In the genomic region with DNA sequence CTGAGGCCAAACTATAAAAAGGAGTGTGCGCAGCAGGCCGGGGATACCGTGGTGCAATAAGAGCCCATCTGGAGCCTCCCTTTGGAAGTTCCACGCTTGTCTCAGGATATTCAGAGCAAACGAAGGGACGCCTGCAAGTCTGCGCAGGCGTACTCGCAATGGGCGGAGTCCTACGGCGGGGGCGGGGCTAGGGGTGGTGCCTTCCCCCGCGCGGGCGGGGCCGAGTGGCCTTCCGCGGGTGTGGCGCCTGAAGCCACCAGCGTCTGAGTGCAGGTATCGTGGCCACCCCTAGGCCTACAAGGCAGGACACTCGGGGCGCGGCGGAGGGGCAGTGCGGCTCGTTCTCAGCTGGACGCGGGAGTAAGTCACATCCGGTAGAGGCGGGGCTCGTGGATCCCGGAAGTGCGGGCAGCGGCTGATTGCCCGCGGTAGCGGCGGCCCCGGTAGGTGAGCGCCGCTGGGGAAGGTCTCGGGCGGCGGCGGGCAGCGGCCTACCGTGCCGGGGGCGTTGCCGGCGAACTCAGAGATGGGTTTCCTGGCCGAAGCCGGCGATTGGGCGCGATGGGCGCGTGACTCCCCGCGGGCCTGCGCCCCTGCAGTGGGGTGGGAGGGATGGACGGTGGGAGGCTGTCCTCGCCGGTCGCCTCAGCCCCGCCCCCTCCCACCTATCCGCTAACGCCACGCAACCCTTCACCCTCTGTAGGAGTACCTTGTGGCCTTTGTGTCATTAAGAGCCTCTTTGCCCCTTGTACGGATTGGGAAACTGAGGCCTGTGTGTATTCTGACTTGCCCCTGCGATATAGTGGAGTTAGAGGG, we compare ENCODE assay signal across 8 mouse cellular contexts. TPM values are rescaled to one million over a fixed set of nuclear protein-coding genes. Genes with fewer than 3 reads are reported as not detected.
A peak's percentile ranks its signal among the peaks of the same experiment; 100 is the strongest.
DNase-seq lines count a peak whose midpoint lies in the region; ATAC-seq and TF ChIP-seq lines count a peak whose summit lies in the region.

A gene (plus strand): TSS at position 199 of the 816 bp plus-strand sequence.

- under 1% methylated on average over 74 of the region's 74 CpGs for WGBS in heart, embryonic 11.5 days (ENCODE audit: insufficient replicate concordance)
- WGBS in kidney, embryonic 16.5 days = under 1% methylated on average over 68 of the region's 74 CpGs
- WGBS in liver, adult 2 months = under 1% methylated on average over 73 of the region's 74 CpGs

- H3K27ac ChIP-seq in heart, embryonic 11.5 days (ENCODE audit: low read depth, low read length) = peak within 1 kb of the TSS; percentile 94
- H3K27ac ChIP-seq in kidney, embryonic 16.5 days (ENCODE audit: low read length) = peak within 1 kb of the TSS; percentile 95
- peak within 1 kb of the TSS; percentile 89 for H3K27ac ChIP-seq in liver, adult 2 months (replicated peaks; ENCODE audit: insufficient read depth, low read depth, low read length)

- peak within 1 kb of the TSS; percentile 74 for H3K4me3 ChIP-seq in heart, embryonic 11.5 days (ENCODE audit: low read depth, low read length)
- peak within 1 kb of the TSS; percentile 80 for H3K4me3 ChIP-seq in kidney, embryonic 16.5 days (ENCODE audit: low read length)
- peak within 1 kb of the TSS; percentile 81 for H3K4me3 ChIP-seq in liver, adult 2 months (ENCODE audit: insufficient read depth, low read depth, low read length)
- H3K4me3 ChIP-seq in myocyte = peak within 1 kb of the TSS; percentile 62

- no peaks in the 10 kb centered on the region for H3K9me3 ChIP-seq in heart, embryonic 11.5 days (replicated peaks; ENCODE audit: control insufficient read depth, low read length)
- H3K9me3 ChIP-seq in kidney, embryonic 16.5 days (ENCODE audit: low read length) = no peaks in the 10 kb centered on the region

- H3K79me2 ChIP-seq in liver, adult 2 months (ENCODE audit: control insufficient read depth, insufficient read depth, low read length) = peaks cover 22% of the 10 kb centered on the region; the same call in 1 of the 2 replicates
- H3K79me2 ChIP-seq in myocyte (ENCODE audit: control insufficient read depth, insufficient read depth) = peaks cover 42% of the 10 kb centered on the region

- H3K27me3 ChIP-seq in heart, embryonic 11.5 days (ENCODE audit: control insufficient read depth, insufficient read depth, low read length) = no peaks in the 10 kb centered on the region
- H3K27me3 ChIP-seq in kidney, embryonic 16.5 days (ENCODE audit: insufficient read depth, low read length) = no peaks in the 10 kb centered on the region
- H3K27me3 ChIP-seq in liver, adult 2 months (ENCODE audit: control insufficient read depth, insufficient read depth, low read length) = no peaks in the 10 kb centered on the region
- no peaks in the 10 kb centered on the region for H3K27me3 ChIP-seq in myocyte (ENCODE audit: control insufficient read depth, insufficient read depth, insufficient read length)
- no peaks in the 10 kb centered on the region for H3K27me3 ChIP-seq in splenic B cell, adult 2 months (ENCODE audit: control insufficient read depth, insufficient read depth, low read length, poor library complexity, severe bottlenecking)

- peak; percentile 97 to 98 for DNase-seq in B cell, adult 2 months
- peak; percentile 96 for DNase-seq in brain, adult 2 months (ENCODE audit: low read depth, low spot score)
- DNase-seq in liver, adult 2 months (ENCODE audit: extremely low read depth, low read depth, low spot score) = peak; percentile 84
- DNase-seq in splenic B cell, adult 2 months (ENCODE audit: low read depth, low spot score) = peak; percentile 90

- no peaks in the 10 kb centered on the region for H3K36me3 ChIP-seq in heart, embryonic 11.5 days (ENCODE audit: control insufficient read depth, insufficient read depth, low read length)
- no peaks in the 10 kb centered on the region for H3K36me3 ChIP-seq in kidney, embryonic 16.5 days (ENCODE audit: insufficient read depth, low read length)
- no peaks in the 10 kb centered on the region for H3K36me3 ChIP-seq in liver, adult 2 months (ENCODE audit: control insufficient read depth, insufficient read depth, low read length)
- H3K36me3 ChIP-seq in myocyte (ENCODE audit: control insufficient read depth, insufficient read depth) = no peaks in the 10 kb centered on the region
- no peaks in the 10 kb centered on the region for H3K36me3 ChIP-seq in splenic B cell, adult 2 months (ENCODE audit: control insufficient read depth, insufficient read depth, low read length, poor library complexity, severe bottlenecking)

- peak; percentile 92 for ATAC-seq in erythroblast, adult 5-6 weeks (replicated peaks; ENCODE audit: low FRiP score, poor library complexity, severe bottlenecking)
- peak; percentile 94 for ATAC-seq in heart, embryonic 11.5 days (replicated peaks; ENCODE audit: insufficient number of reproducible peaks, low FRiP score, low TSS enrichment)
- peak; percentile 93 for ATAC-seq in kidney, embryonic 16.5 days (ENCODE audit: low FRiP score, low TSS enrichment)

- peak within 1 kb of the TSS; percentile 90 for H3K9ac ChIP-seq in heart, embryonic 11.5 days (ENCODE audit: low read depth, low read length)
- peak within 1 kb of the TSS; percentile 85 for H3K9ac ChIP-seq in kidney, embryonic 16.5 days (replicated peaks; ENCODE audit: low read length)
- H3K9ac ChIP-seq in liver, adult 2 months (ENCODE audit: low read depth, low read length) = peak within 1 kb of the TSS; percentile 90

- H3K4me2 ChIP-seq in heart, embryonic 11.5 days = peak within 1 kb of the TSS; percentile 71
- H3K4me2 ChIP-seq in kidney, embryonic 16.5 days (replicated peaks; ENCODE audit: low read depth, low read length) = peak within 1 kb of the TSS; percentile 72
- peak within 1 kb of the TSS; percentile 98 for H3K4me2 ChIP-seq in myocyte (ENCODE audit: low read depth)

- 0 out of 2 replicates have a peak, but pooled peaks have one; percentile 0 for TF ChIP-seq CTCF in liver, adult 2 months (IDR thresholded peaks at IDR 0.05; ENCODE audit: low read depth, low read length)

- peak within 1 kb of the TSS; percentile 97 for H3ac ChIP-seq in myocyte (ENCODE audit: control insufficient read depth, insufficient read length)

- TF ChIP-seq POLR2A in liver, adult 2 months (IDR thresholded peaks at IDR 0.05; ENCODE audit: extremely low read depth, insufficient read depth, low read length) = peak; percentile 70
- TF ChIP-seq POLR2A in myocyte (IDR thresholded peaks at IDR 0.05; ENCODE audit: insufficient read length, low read depth) = peak; percentile 79

- peaks cover 27% of the 10 kb centered on the region for H3K4me1 ChIP-seq in heart, embryonic 11.5 days (ENCODE audit: control insufficient read depth, insufficient read depth, low read length)
- peaks cover 25% of the 10 kb centered on the region for H3K4me1 ChIP-seq in kidney, embryonic 16.5 days (ENCODE audit: insufficient read depth, low read length)
- peaks cover 23% of the 10 kb centered on the region for H3K4me1 ChIP-seq in liver, adult 2 months (ENCODE audit: control insufficient read depth, insufficient read depth, low read length)

TF ChIP-seq in myocyte, 11 proteins besides CTCF, POLR2A, EP300 and RAD21:
- TF ChIP-seq POLR2AphosphoS2 (IDR thresholded peaks at IDR 0.05; ENCODE audit: insufficient read length, low read depth) (peak; percentile 64), E2F4 (IDR thresholded peaks at IDR 0.05; ENCODE audit: insufficient read depth) (no peak), CEBPB (IDR thresholded peaks at IDR 0.05; ENCODE audit: insufficient read depth, poor library complexity, severe bottlenecking) (no peak), TCF12 (IDR thresholded peaks at IDR 0.05; ENCODE audit: insufficient read depth, poor library complexity, severe bottlenecking) (no peak), MAX (IDR thresholded peaks at IDR 0.05; ENCODE audit: low read depth) (no peak), MYOG (IDR thresholded peaks at IDR 0.05; ENCODE audit: control insufficient read depth in 1 of 3, insufficient read depth in 1 of 3, insufficient read length in 2 of 3, low read depth in 2 of 3) (peak in 1 of 3 experiments; percentile 7), TCF3 (IDR thresholded peaks at IDR 0.05; ENCODE audit: insufficient read length, low read depth) (no peak), REST (IDR thresholded peaks at IDR 0.05; ENCODE audit: insufficient read depth, insufficient read length) (no peak), MYOD1 (IDR thresholded peaks at IDR 0.05; ENCODE audit: control insufficient read depth in 1 of 3, insufficient read length in 2 of 3, low read depth in 2 of 3) (peak in 1 of 3 experiments; percentile 26), SRF (IDR thresholded peaks at IDR 0.05; ENCODE audit: control insufficient read depth, insufficient read length, low read depth) (peak; percentile 23), USF1 (IDR thresholded peaks at IDR 0.05; ENCODE audit: low read depth) (peak; percentile 74)

RNA-seq across cellular contexts. Expression of the gene that starts here (rescaled TPM):
- total RNA-seq in erythroblast, adult 5-6 weeks (2015; ENCODE audit: low replicate concordance) = 7.9 and 8.6 TPM in 2 replicates
- 2.9 and 4.7 TPM in 2 replicates for total RNA-seq in erythroblast, adult 5-6 weeks (2017; ENCODE audit: low replicate concordance)
- polyA plus RNA-seq in heart, embryonic 11.5 days (2014; fragmentation: Nextera tagmentation; extraction: Ambion mirVana) = 21.9 and 22.5 TPM in 2 replicates
- 36.2 and 37.6 TPM in 2 replicates for polyA plus RNA-seq in kidney, embryonic 16.5 days (2015; fragmentation: Nextera tagmentation; extraction: Ambion mirVana)
- total RNA-seq in liver, adult 2 months (2014; rRNA removed) = 2.9 and 3.0 TPM in 2 replicates
- 13.1 and 18.1 TPM in 2 replicates for polyA plus RNA-seq in liver, adult 2 months (2012; rRNA removed)
- 30.2 TPM for polyA plus RNA-seq in myocyte (2012; fragmentation: generic; extraction: Trizol)

Comparison
In these comparisons a context has a peak if more than half of its experiments do, and no peak if none do; other contexts are left out.
1. Peak in every context shown above with its lines: DNase-seq, ATAC-seq, H3K4me3 ChIP-seq and H3K27ac ChIP-seq.